Comparison of ENCODE assay signal across 8 mouse cellular contexts in genomic region chr9:60838331-60838872, GRCm38 (mm10). TPM values are rescaled to one million over a fixed set of nuclear protein-coding genes. Genes with fewer than 3 reads are reported as not detected.
DNase-seq lines count a peak whose midpoint lies in the region; ATAC-seq and TF ChIP-seq lines count a peak whose summit lies in the region.

No protein-coding gene starts in this region.

- ATAC-seq in liver, embryonic 11.5 days (replicated peaks; ENCODE audit: low FRiP score), result no peak
- no peak for ATAC-seq in embryonic facial prominence, embryonic 13.5 days (ENCODE audit: insufficient number of reproducible peaks, insufficient read depth, low FRiP score, low TSS enrichment, low read depth)
- ATAC-seq in hindbrain, embryonic 11.5 days (ENCODE audit: low FRiP score), result no peak
- ATAC-seq in midbrain, embryonic 16.5 days, result no peak

- H3K9me3 ChIP-seq in liver, embryonic 11.5 days (ENCODE audit: control insufficient read depth, low read length), result no peaks in the 10 kb centered on the region
- H3K9me3 ChIP-seq in embryonic facial prominence, embryonic 13.5 days, result no peaks in the 10 kb centered on the region
- no peaks in the 10 kb centered on the region for H3K9me3 ChIP-seq in hindbrain, embryonic 11.5 days (ENCODE audit: control insufficient read depth, low read length)
- no peaks in the 10 kb centered on the region for H3K9me3 ChIP-seq in midbrain, embryonic 16.5 days (replicated peaks; ENCODE audit: control insufficient read depth, low read length, poor library complexity, severe bottlenecking)

- H3K4me1 ChIP-seq in liver, adult 2 months (ENCODE audit: control insufficient read depth, insufficient read depth, low read length), result peaks cover 2% of the 10 kb centered on the region; the same call in 1 of the 2 replicates
- peaks cover 8% of the 10 kb centered on the region; the same call in 1 of the 2 replicates for H3K4me1 ChIP-seq in liver, embryonic 11.5 days (replicated peaks; ENCODE audit: control insufficient read depth, insufficient read depth, low read length)
- peaks cover 43% of the 10 kb centered on the region for H3K4me1 ChIP-seq in embryonic facial prominence, embryonic 13.5 days
- peaks cover 7% of the 10 kb centered on the region; the same call in 1 of the 2 replicates for H3K4me1 ChIP-seq in hindbrain, embryonic 11.5 days (replicated peaks; ENCODE audit: control insufficient read depth, insufficient read depth, low read length)
- H3K4me1 ChIP-seq in midbrain, embryonic 16.5 days (ENCODE audit: control insufficient read depth, insufficient read depth, low read length), result peaks cover 17% of the 10 kb centered on the region; the same call in 1 of the 2 replicates

- no peaks in the 10 kb centered on the region for H3K36me3 ChIP-seq in liver, adult 2 months (ENCODE audit: control insufficient read depth, insufficient read depth, low read length)
- no peaks in the 10 kb centered on the region for H3K36me3 ChIP-seq in liver, embryonic 11.5 days (ENCODE audit: control insufficient read depth, insufficient read depth, low read length)
- H3K36me3 ChIP-seq in embryonic facial prominence, embryonic 13.5 days, result no peaks in the 10 kb centered on the region
- no peaks in the 10 kb centered on the region for H3K36me3 ChIP-seq in hindbrain, embryonic 11.5 days (ENCODE audit: control insufficient read depth, insufficient read depth, low read length)
- no peaks in the 10 kb centered on the region for H3K36me3 ChIP-seq in midbrain, embryonic 16.5 days (ENCODE audit: control insufficient read depth, insufficient read depth, low read length)

- H3K79me2 ChIP-seq in liver, adult 2 months (ENCODE audit: control insufficient read depth, insufficient read depth, low read length), result no peaks in the 10 kb centered on the region

- no peak overlapping the region for H3K9ac ChIP-seq in liver, adult 2 months (ENCODE audit: low read depth, low read length)
- no peak overlapping the region for H3K9ac ChIP-seq in liver, embryonic 11.5 days (ENCODE audit: low read depth, low read length)
- no peak overlapping the region for H3K9ac ChIP-seq in embryonic facial prominence, embryonic 13.5 days
- no peak overlapping the region; the same call in 1 of the 2 replicates for H3K9ac ChIP-seq in hindbrain, embryonic 11.5 days (ENCODE audit: low read depth, low read length)
- H3K9ac ChIP-seq in midbrain, embryonic 16.5 days (ENCODE audit: low read depth, low read length), result no peak overlapping the region; the same call in 1 of the 2 replicates

- H3K4me3 ChIP-seq in liver, adult 2 months (ENCODE audit: insufficient read depth, low read depth, low read length), result no peak overlapping the region
- H3K4me3 ChIP-seq in liver, embryonic 11.5 days (ENCODE audit: low read depth, low read length), result no peak overlapping the region
- peak overlapping the region; percentile 32; the same call in 1 of the 2 replicates for H3K4me3 ChIP-seq in embryonic facial prominence, embryonic 13.5 days
- H3K4me3 ChIP-seq in hindbrain, embryonic 11.5 days (ENCODE audit: low read depth, low read length), result no peak overlapping the region
- H3K4me3 ChIP-seq in midbrain, embryonic 16.5 days (ENCODE audit: low read depth, low read length), result no peak overlapping the region

- no peak for TF ChIP-seq POLR2A in liver, adult 2 months (IDR thresholded peaks at IDR 0.05; ENCODE audit: extremely low read depth, insufficient read depth, low read length)

- H3K27ac ChIP-seq in liver, adult 2 months (replicated peaks; ENCODE audit: insufficient read depth, low read depth, low read length), result peak overlapping the region; percentile 8; the same call in 1 of the 2 replicates
- no peak overlapping the region for H3K27ac ChIP-seq in liver, embryonic 11.5 days (ENCODE audit: low read depth, low read length)
- H3K27ac ChIP-seq in embryonic facial prominence, embryonic 13.5 days, result peak overlapping the region; percentile 68
- no peak overlapping the region for H3K27ac ChIP-seq in hindbrain, embryonic 11.5 days (ENCODE audit: low read depth, low read length)
- peak overlapping the region; percentile 46; the same call in 1 of the 2 replicates for H3K27ac ChIP-seq in midbrain, embryonic 16.5 days (ENCODE audit: low read length)

- DNase-seq in liver, adult 2 months (ENCODE audit: extremely low read depth, low read depth, low spot score), result no peak
- no peak for DNase-seq in liver, embryonic 11.5 days (ENCODE audit: low spot score)
- DNase-seq in hindbrain, embryonic 11.5 days (ENCODE audit: low spot score), result no peak
- no peak for DNase-seq in right cerebral cortex, postnatal 14 days
- no peak for DNase-seq in layer of hippocampus, adult 9-11 months
- DNase-seq in kidney, postnatal 14 days, result no peak

- no peak overlapping the region for H3K4me2 ChIP-seq in liver, embryonic 11.5 days
- H3K4me2 ChIP-seq in embryonic facial prominence, embryonic 13.5 days, result peak overlapping the region; percentile 62
- H3K4me2 ChIP-seq in hindbrain, embryonic 11.5 days (replicated peaks; ENCODE audit: low read depth, low read length), result peak overlapping the region; percentile 14; the same call in 1 of the 2 replicates
- peak overlapping the region; percentile 52 for H3K4me2 ChIP-seq in midbrain, embryonic 16.5 days (ENCODE audit: low read length)

- TF ChIP-seq CTCF in liver, adult 2 months (IDR thresholded peaks at IDR 0.05; ENCODE audit: low read depth, low read length), result no peak

- no peaks in the 10 kb centered on the region for H3K27me3 ChIP-seq in liver, adult 2 months (ENCODE audit: control insufficient read depth, insufficient read depth, low read length)
- no peaks in the 10 kb centered on the region for H3K27me3 ChIP-seq in liver, embryonic 11.5 days (replicated peaks; ENCODE audit: control insufficient read depth, insufficient read depth, low read length)
- no peaks in the 10 kb centered on the region for H3K27me3 ChIP-seq in embryonic facial prominence, embryonic 13.5 days
- H3K27me3 ChIP-seq in hindbrain, embryonic 11.5 days (ENCODE audit: control insufficient read depth, insufficient read depth, low read length), result no peaks in the 10 kb centered on the region
- H3K27me3 ChIP-seq in midbrain, embryonic 16.5 days (ENCODE audit: control insufficient read depth, insufficient read depth, low read depth, low read length), result no peaks in the 10 kb centered on the region

- 68% methylated on average over 9 of the region's 9 CpGs for WGBS in liver, adult 2 months
- 66% methylated on average over 9 of the region's 9 CpGs for WGBS in liver, embryonic 11.5 days
- WGBS in embryonic facial prominence, embryonic 13.5 days, result 48% methylated on average over 9 of the region's 9 CpGs
- WGBS in hindbrain, embryonic 11.5 days, result 45% methylated on average over 9 of the region's 9 CpGs
- WGBS in midbrain, embryonic 16.5 days, result 22% methylated on average over 9 of the region's 9 CpGs

RNA-seq across cellular contexts. Expression of gene Uaca, which starts 44.1 kb away (rescaled TPM):
- total RNA-seq in liver, adult 2 months (2014; rRNA removed), result 3.5 and 3.7 TPM in 2 replicates
- polyA plus RNA-seq in liver, adult 2 months (2012; rRNA removed), result 1.7 and 2.0 TPM in 2 replicates
- 10.0 and 10.3 TPM in 2 replicates for polyA plus RNA-seq in liver, embryonic 11.5 days (2014; fragmentation: Nextera tagmentation; extraction: Ambion mirVana)
- polyA plus RNA-seq in embryonic facial prominence, embryonic 13.5 days (2015; fragmentation: Nextera tagmentation; extraction: Ambion mirVana), result 27.4 and 32.6 TPM in 2 replicates
- polyA plus RNA-seq in hindbrain, embryonic 11.5 days (2014; fragmentation: Nextera tagmentation; extraction: Ambion mirVana), result 22.3 and 22.5 TPM in 2 replicates
- polyA plus RNA-seq in midbrain, embryonic 16.5 days (2015; fragmentation: Nextera tagmentation; extraction: Ambion mirVana), result 13.6 and 17.3 TPM in 2 replicates

Comparison
In these comparisons a context has a peak if more than half of its experiments do, and no peak if none do; other contexts are left out.
1. H3K27ac ChIP-seq: peak in liver, adult 2 months (single experiment), embryonic facial prominence, embryonic 13.5 days (single experiment) and midbrain, embryonic 16.5 days (single experiment); none in liver, embryonic 11.5 days (single experiment) and hindbrain, embryonic 11.5 days (single experiment).